Mouse (Mus musculus) testis, adult 2 months (tissue): Measurements from ENCODE around the gene Hist1h2bg. TPM values are rescaled to one million over a fixed set of nuclear protein-coding genes. Genes with fewer than 3 reads are reported as not detected.
"Not testable (repeated sequence)": the region's sequence is repeated elsewhere in the genome, so short reads cannot be mapped to it uniquely, and the experiment has no call there.

ENCODE experiments used
- H3K27ac ChIP-seq: fragments of 200-500 bp; 2 replicates; pipeline ENCODE4 v1.5.1; 2012; ENCODE audit warnings: low read depth, low read length; ENCODE audit not compliant: control insufficient read depth, insufficient read depth
- H3K27me3 ChIP-seq: fragments of 200-500 bp; 2 replicates; pipeline ENCODE4 v1.6.1; 2012; ENCODE audit warnings: mild to moderate bottlenecking, low read length, moderate library complexity; ENCODE audit not compliant: control insufficient read depth, insufficient read depth
- H3K36me3 ChIP-seq: fragments of 200-500 bp; 2 replicates; pipeline ENCODE4 v1.6.1; 2012; ENCODE audit warnings: mild to moderate bottlenecking, low read length; ENCODE audit not compliant: control insufficient read depth, insufficient read depth
- H3K4me1 ChIP-seq: fragments of 200-500 bp; 2 replicates; pipeline ENCODE4 v1.6.1; 2012; ENCODE audit warnings: low read length; ENCODE audit not compliant: control insufficient read depth, insufficient read depth
- H3K4me3 ChIP-seq: fragments of 200-500 bp; 2 replicates; pipeline ENCODE4 v1.5.1; 2012; ENCODE audit warnings: low read depth, mild to moderate bottlenecking, low read length, moderate library complexity, mixed read lengths; ENCODE audit not compliant: control insufficient read depth
- CTCF ChIP-seq: fragments of 200-500 bp; IDR thresholded peaks from 2 replicates; pipeline ENCODE4 v1.5.1; 2012; ENCODE audit warnings: low read depth, mild to moderate bottlenecking, inconsistent platforms, low read length, moderate library complexity; ENCODE audit not compliant: control insufficient read depth, insufficient read depth, insufficient replicate concordance
- POLR2A ChIP-seq: fragments of 200-500 bp; IDR thresholded peaks from 2 replicates; pipeline ENCODE4 v1.6.1; 2012; ENCODE audit warnings: low read depth, mild to moderate bottlenecking, inconsistent platforms, low read length, moderate library complexity; ENCODE audit not compliant: control insufficient read depth
- polyA plus RNA-seq: library from polyadenylated mRNA; depleted of rRNA; stranded (reverse); fragments of >200 nt; gene quantifications from 2 replicates; pipeline ENCODE4 v1.2.3, GENCODE M21; 2012

The Hist1h2bg gene
- polyA plus RNA-seq, 1 experiment: 7.8 TPM

GRCm38 (mm10) chr13:23535137-23536075 is 35.8 kb upstream of the Hist1h2bg start, which contains the start of gene Hist1h3g:
Hist1h3g (plus strand) TSS chr13:23535422.
- H3K27me3 ChIP-seq, H3K4me1 ChIP-seq, H3K27ac ChIP-seq, H3K36me3 ChIP-seq: not testable (repeated sequence)
- peak; percentile 43; the same call in 1 of the 2 replicates for TF ChIP-seq POLR2A
- peak within 1 kb of the TSS; percentile 38 for H3K4me3 ChIP-seq

- Histone ChIP-seq H3K27ac (no peak overlapping the region), H3K4me1 (peaks cover 7% of the 10 kb centered on the region), H3K4me3 (no peak overlapping the region), H3K36me3 (no peaks in the 10 kb centered on the region), H3K27me3 (no peaks in the 10 kb centered on the region)
- TF ChIP-seq POLR2A (no peak), CTCF (no peak)
These were observed 34.9 kb upstream of the Hist1h2bg start for GRCm38 (mm10) chr13:23536076-23536822.

- Histone ChIP-seq H3K4me3 (no peak overlapping the region), H3K27me3 (no peaks in the 10 kb centered on the region), H3K27ac (no peak overlapping the region), H3K36me3 (no peaks in the 10 kb centered on the region), H3K4me1 (peaks cover 7% of the 10 kb centered on the region)
- TF ChIP-seq POLR2A: no peak
These were observed 34.0 kb upstream of the Hist1h2bg start for GRCm38 (mm10) chr13:23537006-23537710.

GRCm38 (mm10) chr13:23538249-23538648 is 32.9 kb upstream of the Hist1h2bg start:
- H3K4me1 ChIP-seq: peaks cover 7% of the 10 kb centered on the region
- TF ChIP-seq CTCF (no peak), POLR2A (no peak)
- H3K4me3 ChIP-seq: no peak overlapping the region
- H3K27me3 ChIP-seq: no peaks in the 10 kb centered on the region
- H3K27ac ChIP-seq: no peak overlapping the region
- H3K36me3 ChIP-seq: no peaks in the 10 kb centered on the region

- not testable (repeated sequence) for H3K36me3 ChIP-seq, H3K4me3 ChIP-seq, H3K27ac ChIP-seq, H3K27me3 ChIP-seq, H3K4me1 ChIP-seq
These were observed 31.4 kb upstream of the Hist1h2bg start for GRCm38 (mm10) chr13:23539821-23540220.

- no peak overlapping the region for H3K27ac ChIP-seq
These were observed 29.7 kb upstream of the Hist1h2bg start for GRCm38 (mm10) chr13:23541497-23541896.

GRCm38 (mm10) chr13:23542225-23542980 is 28.8 kb upstream of the Hist1h2bg start:
- H3K27ac ChIP-seq, H3K4me3 ChIP-seq, H3K36me3 ChIP-seq, H3K4me1 ChIP-seq, H3K27me3 ChIP-seq: not testable (repeated sequence)

More at GRCm38 (mm10) chr13:23541497-23541896, 29.7 kb upstream of the Hist1h2bg start:
- Histone ChIP-seq H3K27me3 (no peaks in the 10 kb centered on the region), H3K4me3 (no peak overlapping the region), H3K36me3 (no peaks in the 10 kb centered on the region), H3K4me1 (peaks cover 3% of the 10 kb centered on the region)
- TF ChIP-seq POLR2A (no peak), CTCF (no peak)

- not testable (repeated sequence) for H3K27me3 ChIP-seq, H3K27ac ChIP-seq
- peak within 1 kb of the TSS; percentile 56 for H3K4me3 ChIP-seq
These were observed 28.1 kb upstream of the Hist1h2bg start, which contains the start of gene Hist1h2bh for GRCm38 (mm10) chr13:23542999-23543607. Hist1h2bh (minus strand) TSS chr13:23543392.

More at GRCm38 (mm10) chr13:23542999-23543607, 28.1 kb upstream of the Hist1h2bg start, which contains the start of gene Hist1h2bh:
- H3K36me3 ChIP-seq, H3K4me1 ChIP-seq: not testable (repeated sequence)
